Mouse (Mus musculus) ovary, postnatal 10 days (tissue): ENCODE results near the gene Cep126.

ENCODE experiments used
- DNase-seq: peaks from one replicate; pipeline ENCODE4 v3.0.0; 2022; ENCODE audit warnings: low spot score

The Cep126 gene

GRCm38 (mm10) chr9:8134117-8134574 lies at the start of gene Cep126:
Gene Cep126 (minus strand): TSS chr9:8134294.
- peak; percentile 46 for DNase-seq

- DNase-seq: no peak
These were observed 45.5 kb upstream of the Cep126 start for GRCm38 (mm10) chr9:8179554-8179953.

- DNase-seq: no peak
These were observed 43.0 kb upstream of the Cep126 start for GRCm38 (mm10) chr9:8177099-8177498.

GRCm38 (mm10) chr9:8157011-8157410 lies 22.9 kb upstream of the Cep126 start:
- no peak for DNase-seq

GRCm38 (mm10) chr9:8139501-8139900 lies 5.4 kb upstream of the Cep126 start:
- no peak for DNase-seq

GRCm38 (mm10) chr9:8133586-8134115 lies 443 bp downstream of the Cep126 start:
- DNase-seq: no peak

- DNase-seq: no peak
These were observed 10.6 kb downstream of the Cep126 start for GRCm38 (mm10) chr9:8123495-8123894.

- DNase-seq: no peak
These were observed 19.6 kb downstream of the Cep126 start for GRCm38 (mm10) chr9:8114516-8114915.

GRCm38 (mm10) chr9:8103050-8103449 lies 31.0 kb downstream of the Cep126 start:
- no peak for DNase-seq

GRCm38 (mm10) chr9:8100962-8101361 lies 33.1 kb downstream of the Cep126 start:
- no peak for DNase-seq

- DNase-seq: no peak
These were observed 55.2 kb downstream of the Cep126 start for GRCm38 (mm10) chr9:8078882-8079281.

GRCm38 (mm10) chr9:8074345-8074744 lies 59.7 kb downstream of the Cep126 start:
- DNase-seq: no peak

- DNase-seq: no peak
These were observed 60.8 kb downstream of the Cep126 start for GRCm38 (mm10) chr9:8073203-8073755.

- no peak for DNase-seq
These were observed 74.5 kb downstream of the Cep126 start for GRCm38 (mm10) chr9:8059636-8060035.

- DNase-seq: no peak
These were observed 79.3 kb downstream of the Cep126 start for GRCm38 (mm10) chr9:8054831-8055230.

GRCm38 (mm10) chr9:8043044-8043387 lies 91.1 kb downstream of the Cep126 start:
- no peak for DNase-seq

- DNase-seq: peak; percentile 89
These were observed 91.6 kb downstream of the Cep126 start, which contains the start of gene Cfap300 for GRCm38 (mm10) chr9:8042338-8043043. Gene Cfap300 (minus strand): TSS chr9:8042823.

GRCm38 (mm10) chr9:8035546-8035945 lies 98.5 kb downstream of the Cep126 start:
- DNase-seq: no peak

- DNase-seq: no peak
These were observed 99.0 kb downstream of the Cep126 start for GRCm38 (mm10) chr9:8035091-8035490.

- DNase-seq: no peak
These were observed 100.0 kb downstream of the Cep126 start for GRCm38 (mm10) chr9:8034143-8034542.

GRCm38 (mm10) chr9:8032847-8033246 lies 101.2 kb downstream of the Cep126 start:
- no peak for DNase-seq
